Mouse (Mus musculus): ENCODE results near the gene Mxra8.

The Mxra8 gene

GRCm38 (mm10) chr4:155839483-155839910 is at the start of gene Mxra8:
Gene Mxra8, plus strand, starts transcription at chr4:155839680.
- peak; percentile 94 for DNase-seq

DNA sequence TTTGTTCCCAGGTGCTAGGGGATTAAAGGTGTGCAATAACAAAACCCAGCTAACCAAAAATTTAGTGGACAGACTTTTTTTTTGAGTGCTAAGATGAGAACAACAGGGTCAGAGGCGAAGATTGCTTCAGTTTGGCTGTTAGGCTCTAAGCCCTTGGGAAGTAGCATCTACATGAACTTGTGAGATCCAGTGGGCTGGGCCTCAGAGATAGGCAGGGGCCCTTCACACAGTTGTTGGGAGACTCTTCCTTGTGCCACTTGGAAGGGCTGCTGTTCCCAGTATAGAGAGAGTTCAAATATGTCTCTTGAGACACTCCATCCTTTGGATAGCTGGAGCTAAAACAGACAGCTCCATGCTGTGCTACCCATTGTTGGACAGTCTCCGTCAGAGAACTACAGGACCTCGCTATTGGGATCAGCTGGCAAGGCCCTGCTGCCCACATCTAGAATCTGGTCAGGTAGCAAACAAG is 49.4 kb upstream of the Mxra8 start, which contains the start of gene Ankrd65:
Ankrd65 (plus strand) TSS at position 419 of the 469 bp plus-strand sequence.
- DNase-seq: no peak

GRCm38 (mm10) chr4:155790650-155791161 is 48.8 kb upstream of the Mxra8 start:
- peak; percentile 53 for DNase-seq

DNA sequence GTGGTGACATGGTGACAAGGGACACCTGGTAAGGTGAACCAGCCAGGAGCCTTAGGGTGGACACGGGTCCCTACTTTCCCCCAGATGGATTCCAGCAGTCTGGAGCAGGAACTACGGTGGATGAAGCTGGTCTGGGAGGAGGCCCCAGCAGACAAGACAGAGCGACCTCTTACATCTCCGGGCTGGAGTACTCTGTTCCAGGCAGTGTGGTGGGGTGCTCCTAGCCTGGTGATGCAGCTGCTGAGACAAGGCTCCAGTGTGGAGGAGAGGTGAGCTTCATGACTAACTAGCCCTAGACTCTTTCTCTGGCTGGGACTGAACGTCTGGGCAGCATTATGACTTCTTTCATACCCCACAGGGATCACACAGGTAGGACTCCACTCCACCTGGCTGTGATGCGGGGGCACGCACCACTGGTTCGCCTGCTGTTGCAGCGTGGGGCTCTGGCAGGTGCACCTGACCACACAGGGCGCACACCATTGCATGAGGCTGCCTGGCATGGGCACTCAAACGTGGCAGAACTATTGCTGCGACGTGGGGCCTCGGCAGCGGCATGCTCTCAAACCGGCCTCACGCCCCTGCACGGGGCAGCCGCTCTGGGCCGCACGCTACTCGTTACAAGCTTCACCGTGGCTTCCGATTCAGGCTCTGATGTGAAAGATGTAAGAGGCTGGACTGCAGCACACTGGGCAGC is 48.1 kb upstream of the Mxra8 start:
- no peak for DNase-seq

- DNase-seq: no peak
Measured at GRCm38 (mm10) chr4:155793730-155794129, 45.8 kb upstream of the Mxra8 start.

- no peak for DNase-seq
Measured at GRCm38 (mm10) chr4:155802075-155802474, 37.4 kb upstream of the Mxra8 start.

DNA sequence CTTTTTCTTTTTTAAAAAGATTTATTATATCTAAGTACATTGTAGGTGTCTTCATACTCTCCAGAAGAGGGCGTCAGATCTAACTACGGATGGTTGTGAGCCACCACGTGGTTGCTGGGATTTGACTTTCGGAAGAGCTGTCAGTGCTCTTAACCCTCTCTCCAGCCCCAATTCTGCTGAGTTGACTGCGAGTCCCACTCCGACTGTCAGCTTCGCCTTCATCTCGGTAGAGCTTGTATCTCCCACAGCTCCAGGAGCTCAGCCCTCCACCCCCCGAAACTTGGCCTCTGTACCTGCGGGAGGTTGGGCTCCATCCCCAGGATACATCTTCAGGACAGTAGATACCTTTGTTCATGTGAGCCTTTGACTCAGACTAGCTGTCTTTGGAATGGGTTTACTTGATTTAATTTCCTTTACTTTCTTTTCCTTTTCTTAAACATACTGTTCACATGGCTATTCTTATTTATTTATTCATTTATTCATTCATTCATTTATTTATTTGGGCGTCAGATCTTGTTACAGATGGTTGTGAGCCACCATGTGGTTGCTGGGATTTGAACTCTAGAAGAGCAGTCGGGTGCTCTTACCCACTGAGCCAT is 36.6 kb upstream of the Mxra8 start, which contains the start of gene Mrpl20:
Mrpl20 (plus strand) TSS at position 138 of the 599 bp plus-strand sequence.
- DNase-seq: no peak

DNA sequence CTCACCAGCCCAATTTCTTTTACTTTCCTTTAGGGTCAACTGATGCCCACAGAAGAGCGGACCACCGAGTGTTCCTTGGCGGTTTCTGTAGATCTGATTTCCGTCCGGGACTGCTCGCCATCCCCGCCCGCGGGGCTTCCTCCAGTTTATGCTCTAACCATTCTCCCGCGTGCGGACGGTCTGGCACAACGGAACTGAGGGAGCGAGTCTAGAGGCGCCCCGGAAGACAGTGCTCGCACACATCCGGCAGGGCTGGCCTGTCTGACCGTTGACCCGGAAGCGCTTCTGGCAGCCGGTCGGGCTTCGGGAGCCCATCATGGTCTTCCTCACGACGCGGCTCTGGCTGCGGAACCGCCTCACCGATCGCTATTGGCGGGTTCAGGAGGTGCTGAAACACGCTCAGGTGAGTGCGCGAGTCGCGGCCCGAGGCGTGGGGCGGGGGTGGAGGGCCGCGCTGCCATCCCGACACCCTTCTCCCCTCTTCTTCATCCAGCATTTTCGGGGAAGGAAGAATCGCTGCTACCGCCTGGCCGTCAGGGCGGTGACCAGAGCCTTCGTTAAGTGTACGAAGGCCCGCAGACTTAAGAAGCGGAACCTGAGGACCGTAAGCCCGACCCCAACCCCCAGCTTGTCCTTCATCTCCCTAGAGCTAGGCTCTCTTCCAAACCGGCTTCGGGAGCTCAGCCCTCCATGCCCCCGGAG is 36.0 kb upstream of the Mxra8 start:
- peak; percentile 96 for DNase-seq

DNA sequence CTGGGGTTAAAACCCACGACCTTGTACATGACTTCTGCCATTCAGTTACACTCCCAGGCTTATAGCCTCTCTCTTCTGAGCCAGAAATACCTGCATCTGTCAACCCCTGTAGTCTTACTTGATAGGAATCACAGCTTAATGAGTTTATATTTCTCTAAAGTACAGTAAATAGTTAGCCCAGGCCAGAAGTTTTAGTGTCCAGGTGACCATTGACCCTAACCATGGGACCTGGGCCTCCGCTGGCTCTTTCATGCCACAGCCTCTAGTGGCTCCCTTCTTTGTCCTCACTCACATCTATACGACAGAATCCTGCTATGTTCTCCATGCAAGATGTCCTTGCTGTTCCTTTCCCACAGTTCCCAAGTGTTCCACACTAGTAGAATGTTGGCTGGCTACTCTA is 31.6 kb upstream of the Mxra8 start:
- no peak for DNase-seq

GRCm38 (mm10) chr4:155811929-155812664 is 27.4 kb upstream of the Mxra8 start, which contains the start of gene Ccnl2:
Gene Ccnl2, plus strand, starts transcription at chr4:155812489.
- peak; percentile 96 for DNase-seq

DNA sequence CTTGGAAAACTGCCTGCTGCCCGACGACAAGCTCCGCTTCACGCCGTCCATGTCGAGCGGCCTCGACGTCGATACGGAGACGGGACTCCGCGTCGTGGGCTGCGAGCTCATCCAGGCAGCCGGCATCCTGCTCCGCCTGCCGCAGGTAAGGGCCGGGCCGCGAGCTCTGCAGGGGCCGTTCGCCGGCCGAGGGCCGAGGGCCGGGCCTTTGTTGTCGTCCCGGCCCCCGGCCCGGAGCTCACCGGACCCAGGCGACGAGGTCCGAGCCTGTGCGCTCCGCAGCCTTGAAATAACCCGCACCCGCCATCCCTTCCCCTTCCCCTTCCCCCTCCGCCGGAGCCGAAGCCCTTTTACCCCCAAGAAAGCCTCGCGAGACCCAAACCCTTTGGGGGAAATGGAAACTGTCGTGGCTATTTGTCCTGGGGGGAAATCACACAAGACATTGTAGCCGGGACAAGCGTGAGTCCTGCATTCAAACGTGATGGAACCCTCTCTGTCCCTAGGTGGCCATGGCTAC is 26.8 kb upstream of the Mxra8 start:
- peak; percentile 44 for DNase-seq

- no peak for DNase-seq
Measured at GRCm38 (mm10) chr4:155817533-155817932, 21.9 kb upstream of the Mxra8 start.

- peak; percentile 31 for DNase-seq
Measured at GRCm38 (mm10) chr4:155821025-155821424, 18.5 kb upstream of the Mxra8 start.

DNA sequence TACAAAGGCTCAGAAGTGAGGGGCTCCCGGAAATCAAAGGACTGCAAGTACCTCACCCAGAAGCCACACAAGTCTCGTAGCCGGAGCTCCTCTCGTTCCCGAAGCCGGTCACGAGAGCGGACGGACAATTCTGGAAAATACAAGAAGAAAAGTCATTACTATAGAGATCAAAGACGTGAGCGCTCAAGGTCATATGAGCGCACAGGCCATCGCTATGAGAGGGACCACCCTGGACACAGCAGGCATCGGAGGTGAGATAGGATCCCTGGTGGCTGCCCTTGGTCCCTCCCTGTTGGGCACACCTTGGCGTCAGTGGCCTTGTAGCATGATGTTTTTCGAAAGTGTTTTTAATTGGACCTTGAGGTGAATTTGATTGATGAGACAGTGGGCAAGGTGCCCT is 16.0 kb upstream of the Mxra8 start:
- no peak for DNase-seq

DNA sequence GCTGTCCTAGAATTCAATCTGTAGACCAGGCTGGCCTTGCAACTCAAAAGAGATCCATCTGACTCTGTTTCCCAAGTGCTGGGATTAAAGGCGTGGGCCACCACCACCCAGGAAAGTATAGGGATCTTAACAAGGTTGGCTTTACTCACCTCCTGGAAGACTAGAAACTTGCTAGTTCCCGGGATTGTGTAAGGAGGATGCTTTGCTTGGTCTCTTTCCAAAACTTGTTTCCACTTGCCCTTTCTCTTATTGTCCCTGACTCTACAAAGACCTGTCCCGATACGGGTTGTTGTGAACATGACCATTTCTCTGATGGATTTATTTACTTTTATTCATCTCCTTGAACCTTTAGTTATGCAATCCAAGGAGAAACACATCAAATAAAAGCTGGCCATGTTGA is 9.6 kb upstream of the Mxra8 start:
- no peak for DNase-seq

DNA sequence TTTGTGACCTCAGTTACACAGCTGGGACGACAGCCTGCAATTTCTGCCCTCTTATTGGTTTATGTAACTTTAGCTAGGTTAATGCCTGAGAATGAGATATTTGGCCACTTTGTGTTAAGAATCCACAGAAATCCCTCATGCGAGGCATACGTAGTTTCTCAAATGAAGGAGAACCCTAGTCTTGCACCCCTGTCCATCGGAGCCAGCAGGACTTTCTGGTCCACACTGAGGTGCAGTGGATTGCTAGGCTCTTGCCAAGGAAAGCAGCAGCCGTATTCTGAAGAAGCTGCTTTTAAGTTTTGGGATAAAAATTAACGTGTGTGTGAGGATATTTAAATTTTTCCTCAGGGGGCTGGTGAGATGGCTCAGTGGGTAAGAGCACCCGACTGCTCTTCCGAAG is 8.9 kb upstream of the Mxra8 start:
- DNase-seq: no peak

DNA sequence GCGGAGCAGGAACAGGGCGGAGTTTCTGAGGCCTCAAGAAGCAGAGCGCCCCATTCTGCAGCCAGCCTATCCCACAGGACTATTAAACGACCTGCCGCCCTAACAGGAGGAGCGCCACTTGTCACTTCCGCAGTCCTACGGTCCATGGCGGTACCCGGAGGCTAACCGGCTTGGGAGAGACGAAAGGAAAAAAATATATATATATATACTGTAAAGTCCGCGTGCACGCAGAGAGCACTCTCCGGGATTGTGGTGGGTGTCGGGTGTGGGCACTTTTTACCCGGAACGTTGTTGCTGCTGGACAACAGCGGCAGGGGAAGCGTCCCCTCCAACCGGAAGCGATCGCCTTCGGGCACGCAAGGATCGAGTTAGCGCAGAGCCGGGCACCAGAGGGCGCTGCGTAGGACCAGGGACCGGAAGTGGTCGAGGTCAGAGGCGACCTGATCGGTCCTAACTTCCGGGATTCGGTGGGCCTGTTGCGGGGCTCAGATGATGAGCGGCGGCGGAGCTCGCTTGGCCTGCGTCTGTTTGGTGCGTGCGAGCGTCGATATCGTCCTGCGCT is 8.2 kb upstream of the Mxra8 start, which contains the start of gene Aurkaip1:
Aurkaip1 (plus strand) TSS at position 68 of the 562 bp plus-strand sequence.
- DNase-seq: peak; percentile 97

DNA sequence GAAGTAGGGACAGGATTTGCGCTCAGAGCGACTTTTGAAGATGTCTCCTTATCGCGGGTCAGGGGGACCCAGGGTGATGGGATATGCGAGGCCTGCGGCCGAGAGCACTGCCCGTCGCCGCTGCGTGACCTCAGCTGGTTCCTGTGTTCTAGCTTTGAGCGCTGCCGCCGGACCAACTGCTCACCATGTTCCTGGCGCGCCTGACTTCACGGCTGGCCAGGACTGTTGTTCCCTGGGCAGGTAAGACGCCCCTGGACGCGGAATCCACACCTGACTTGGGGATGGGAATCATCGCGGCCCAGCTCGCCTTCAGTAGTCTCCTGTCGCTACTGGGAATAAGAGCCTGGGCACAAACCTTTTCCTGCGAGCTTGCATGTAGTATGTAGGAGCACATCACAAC is 7.6 kb upstream of the Mxra8 start:
- peak; percentile 58 for DNase-seq

- no peak for DNase-seq
Measured at GRCm38 (mm10) chr4:155832321-155832720, 7.2 kb upstream of the Mxra8 start.

DNA sequence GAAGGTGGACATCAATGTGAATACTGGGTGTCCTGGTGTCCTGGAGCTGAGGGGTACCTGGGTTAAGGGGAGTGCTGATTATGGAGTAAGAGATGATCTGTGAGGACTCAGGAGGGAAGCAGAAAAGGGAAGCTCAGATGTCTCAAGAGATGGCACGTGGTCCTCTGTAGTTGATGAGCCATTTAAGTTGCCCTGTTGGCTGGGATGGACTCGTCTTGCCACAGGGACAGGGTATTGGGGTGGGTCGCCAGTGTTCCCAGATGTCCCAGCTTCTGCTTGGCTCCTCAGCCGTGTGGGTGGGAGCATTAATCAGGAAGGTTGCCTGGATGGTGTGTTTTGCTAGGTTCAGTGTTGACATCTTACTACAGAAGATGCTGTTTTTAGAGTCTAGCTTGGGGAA is 6.2 kb upstream of the Mxra8 start:
- DNase-seq: no peak

DNA sequence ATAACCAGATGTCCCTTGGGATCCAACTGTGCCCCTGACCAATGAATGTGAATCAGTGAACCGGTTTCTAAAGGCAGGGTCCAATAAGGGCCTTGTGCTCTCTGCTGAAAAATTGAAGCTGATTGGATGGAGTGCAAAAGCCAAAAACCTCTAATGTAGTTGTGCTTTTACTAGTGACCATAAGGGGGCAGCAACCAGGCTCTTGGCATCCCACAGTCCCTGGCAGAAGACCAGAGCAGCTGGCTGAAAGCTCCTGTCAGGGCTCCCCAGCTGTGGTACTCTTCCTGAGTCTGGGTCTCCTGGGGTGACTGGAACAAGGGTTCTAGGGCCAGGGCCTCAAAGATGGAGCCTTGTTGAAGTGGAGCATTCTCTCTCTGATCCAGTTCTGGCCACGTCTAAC is 5.6 kb upstream of the Mxra8 start:
- DNase-seq: peak; percentile 91

Data from kidney, postnatal 14 days (tissue).